Mouse (Mus musculus): ENCODE data around the gene Gm21969.

DNA sequence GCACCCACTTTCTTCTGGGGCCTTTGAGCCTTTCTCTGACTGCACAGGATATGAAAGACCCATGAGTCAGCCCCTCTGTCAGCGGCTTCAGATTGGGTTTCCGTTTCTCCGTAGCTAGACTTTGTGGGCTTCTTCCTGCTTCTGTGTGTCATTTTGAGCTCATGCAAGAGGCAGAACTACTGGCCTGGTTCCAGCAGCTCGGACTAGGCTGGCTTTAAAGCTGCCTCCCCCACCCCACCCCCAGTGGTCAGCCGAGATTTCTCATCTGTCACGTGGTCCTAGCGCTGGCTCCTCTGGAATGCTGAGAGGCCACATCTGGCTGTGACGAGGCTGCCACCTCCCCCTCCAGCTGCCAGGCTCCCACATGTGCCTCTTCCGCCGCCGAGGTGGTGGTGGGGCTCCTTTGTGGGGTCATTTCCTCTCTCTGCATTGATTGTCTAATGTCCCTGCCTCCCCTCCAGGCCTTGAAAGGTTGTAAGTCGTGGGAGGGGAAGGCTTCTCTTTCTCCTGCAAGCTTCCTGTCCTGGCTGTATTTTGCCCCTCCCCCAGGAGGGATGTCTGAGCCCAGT is 4.0 kb upstream of the Gm21969 start:
- no peak for TF ChIP-seq POLR2A (IDR thresholded peaks at IDR 0.05; ENCODE audit: low read depth, low read length)
- no peak for TF ChIP-seq CTCF (IDR thresholded peaks at IDR 0.05; ENCODE audit: extremely low read depth, insufficient read length, insufficient replicate concordance, low read depth, low read length)

All from small intestine, adult 2 months (tissue).